Mouse (Mus musculus) lung, postnatal 4 days (tissue): ENCODE measurements around the gene Dhrs7.
"Not testable (repeated sequence)": the region's sequence is repeated elsewhere in the genome, so short reads cannot be mapped to it uniquely, and the experiment has no call there.

Experiments used
- DNase-seq, 2 experiments: peaks; one replicate each; pipeline ENCODE4 v3.0.0; 2021

The Dhrs7 gene

GRCm38 (mm10) chr12:72664735-72665337, at the start of gene Dhrs7:
Gene Dhrs7, minus strand, starts transcription at chr12:72664909.
- peak; percentile 92 to 97 for DNase-seq

- DNase-seq = no peak
These were observed 45.3 kb upstream of the Dhrs7 start for GRCm38 (mm10) chr12:72709981-72710380.

- no peak for DNase-seq
These were observed 39.4 kb upstream of the Dhrs7 start for GRCm38 (mm10) chr12:72704068-72704467.

DNA sequence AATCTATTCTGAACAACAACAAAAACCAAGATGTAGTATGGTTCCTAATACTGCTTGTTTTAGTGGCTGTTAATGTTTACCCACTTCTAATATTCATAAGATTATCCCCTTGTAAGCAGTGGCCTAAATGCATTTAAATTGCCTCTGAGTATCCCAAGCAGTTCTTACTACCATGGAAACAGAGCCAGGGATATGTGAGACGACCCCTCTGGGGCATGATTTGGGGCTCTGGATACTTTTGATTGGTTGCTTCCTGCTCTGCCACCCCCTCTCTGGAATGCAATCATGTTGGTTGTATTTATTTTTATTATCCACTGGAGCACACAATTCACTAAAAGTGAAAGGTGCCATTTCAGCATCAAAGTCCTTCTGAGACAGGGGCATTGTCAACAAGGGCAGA, 35.3 kb upstream of the Dhrs7 start:
- no peak for DNase-seq

DNA sequence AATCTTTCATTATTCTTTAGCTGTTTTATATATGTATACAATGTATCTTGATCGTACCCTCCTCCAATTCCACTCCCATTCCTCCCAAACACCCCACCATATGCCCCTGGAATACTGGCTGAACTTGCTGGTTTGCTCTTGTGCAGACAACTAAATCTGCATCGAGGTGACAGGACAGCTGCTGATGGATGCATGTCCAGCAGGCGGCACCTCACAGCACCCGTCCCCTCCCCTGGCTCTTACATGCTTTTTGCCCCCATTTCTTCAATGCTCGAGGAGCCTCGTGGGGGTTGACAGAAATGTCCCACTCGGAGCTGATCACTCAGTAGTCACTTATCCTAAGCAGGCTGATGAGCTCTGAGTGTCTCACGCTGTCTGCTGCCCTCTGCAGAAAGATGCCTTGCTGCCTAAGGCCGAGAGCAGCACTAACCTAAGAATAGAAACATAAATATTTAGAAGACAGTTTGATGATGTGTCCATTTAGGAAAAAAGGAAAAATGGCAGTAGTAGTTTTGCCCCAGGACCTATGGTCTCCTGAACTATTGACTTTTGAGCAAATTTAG, 30.3 kb upstream of the Dhrs7 start:
- peak; percentile 16 to 32 for DNase-seq

DNA sequence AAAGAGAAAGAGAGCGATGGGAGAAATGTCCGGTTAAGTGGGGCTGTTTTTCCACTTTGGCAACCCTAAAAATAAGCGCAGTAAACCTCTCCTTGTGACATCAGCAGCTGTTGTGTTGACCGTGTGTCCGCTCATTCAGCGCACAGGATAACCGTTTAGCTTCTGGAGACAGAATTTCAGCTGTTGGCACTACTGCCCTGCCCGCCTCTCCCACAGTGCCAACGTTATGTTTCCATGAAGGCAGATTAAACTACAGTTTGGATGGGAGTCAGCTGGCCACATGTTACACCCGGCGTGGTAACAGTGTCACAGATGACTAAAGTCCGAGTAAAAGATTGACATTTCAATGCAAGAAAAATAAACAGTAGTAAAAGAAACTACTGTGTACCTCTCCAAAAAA, 29.7 kb upstream of the Dhrs7 start:
- peak in 1 of 2 experiments; percentile 22 for DNase-seq

DNA sequence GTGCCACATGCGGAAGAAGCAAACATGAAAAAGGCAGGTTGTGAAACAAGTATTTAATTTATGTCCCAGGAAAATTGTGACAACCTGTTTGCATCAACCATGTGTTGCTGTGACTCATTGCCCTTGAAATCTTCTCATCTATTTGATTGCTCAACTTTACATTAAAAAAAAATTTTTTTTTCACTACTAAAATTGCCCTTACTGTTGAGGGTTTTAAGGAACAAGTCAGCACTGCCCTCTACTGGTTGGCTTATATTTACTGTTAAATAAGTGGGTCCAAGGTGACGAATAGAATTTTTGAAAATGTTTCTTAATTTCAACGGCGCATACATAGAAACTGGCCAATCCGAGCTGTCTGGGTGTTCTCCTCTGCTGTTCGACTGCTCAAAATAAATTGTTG, 29.2 kb upstream of the Dhrs7 start:
- peak in 1 of 2 experiments; percentile 23 for DNase-seq

DNA sequence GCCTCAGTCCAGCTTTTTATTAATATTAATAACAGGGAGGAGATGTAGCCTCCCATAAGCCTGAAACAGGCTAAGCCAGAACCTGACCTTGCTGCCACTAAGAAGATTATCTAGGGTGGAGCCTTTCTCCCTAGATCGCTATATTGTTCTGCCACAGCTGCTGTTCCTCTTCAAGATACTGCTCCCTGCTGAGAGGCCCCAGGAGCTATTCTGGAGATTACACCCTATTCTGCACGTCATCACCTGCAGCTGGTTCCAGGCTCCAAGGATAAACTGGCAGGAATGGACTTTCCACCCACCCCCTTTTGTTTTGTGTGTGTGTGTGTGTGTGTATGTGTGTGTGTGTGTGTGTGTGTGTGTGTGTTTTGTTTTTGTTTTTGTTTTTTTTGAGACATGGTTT, 23.6 kb upstream of the Dhrs7 start:
- not testable (repeated sequence) for DNase-seq

GRCm38 (mm10) chr12:72687741-72688140, 23.0 kb upstream of the Dhrs7 start:
- not testable (repeated sequence) for DNase-seq

DNA sequence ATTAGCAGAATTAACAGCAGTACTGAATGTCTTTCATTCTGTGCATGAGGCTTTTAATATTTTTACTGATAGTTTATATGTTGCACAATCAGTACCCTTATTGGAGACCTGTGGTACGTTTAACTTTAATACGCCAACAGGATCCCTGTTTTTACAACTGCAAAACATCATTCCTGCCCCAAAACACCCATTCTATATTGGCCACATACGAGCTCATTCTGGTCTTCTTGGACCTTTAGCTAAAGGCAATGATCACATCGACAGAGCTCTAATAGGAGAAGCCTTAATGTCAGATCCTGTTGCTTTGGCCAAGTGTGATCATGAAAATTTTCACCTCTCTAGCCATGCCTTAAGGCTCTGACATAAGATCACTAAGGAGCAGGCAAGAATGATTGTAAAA, 21.9 kb upstream of the Dhrs7 start:
- DNase-seq = not testable (repeated sequence)

DNA sequence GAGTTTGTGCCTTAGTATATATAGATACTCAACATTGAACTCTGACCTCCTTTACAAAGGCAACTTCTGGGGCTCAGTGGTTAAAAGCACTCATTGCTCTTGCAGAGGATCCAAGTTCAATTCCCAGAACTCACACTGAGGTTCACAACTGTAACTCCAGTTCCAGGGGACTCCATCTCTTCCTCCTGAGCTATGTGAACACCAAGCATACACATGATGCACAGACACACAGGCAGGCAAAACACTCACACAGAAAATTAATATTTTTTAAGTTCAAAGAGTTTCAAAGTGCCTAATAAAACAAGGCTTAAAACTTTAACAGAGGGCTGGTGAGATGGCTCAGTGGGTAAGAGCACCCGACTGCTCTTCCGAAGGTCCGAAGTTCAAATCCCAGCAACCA, 18.9 kb upstream of the Dhrs7 start:
- DNase-seq = no peak

- DNase-seq = no peak
These were observed 18.0 kb upstream of the Dhrs7 start for GRCm38 (mm10) chr12:72682511-72683282.

GRCm38 (mm10) chr12:72681919-72682318, 17.2 kb upstream of the Dhrs7 start:
- DNase-seq = no peak

- no peak for DNase-seq
These were observed 14.9 kb upstream of the Dhrs7 start for GRCm38 (mm10) chr12:72679635-72680034.

GRCm38 (mm10) chr12:72674820-72675219, 10.1 kb upstream of the Dhrs7 start:
- peak; percentile 16 to 31 for DNase-seq

GRCm38 (mm10) chr12:72674079-72674797, 9.5 kb upstream of the Dhrs7 start:
- DNase-seq = peak; percentile 50 to 58

DNA sequence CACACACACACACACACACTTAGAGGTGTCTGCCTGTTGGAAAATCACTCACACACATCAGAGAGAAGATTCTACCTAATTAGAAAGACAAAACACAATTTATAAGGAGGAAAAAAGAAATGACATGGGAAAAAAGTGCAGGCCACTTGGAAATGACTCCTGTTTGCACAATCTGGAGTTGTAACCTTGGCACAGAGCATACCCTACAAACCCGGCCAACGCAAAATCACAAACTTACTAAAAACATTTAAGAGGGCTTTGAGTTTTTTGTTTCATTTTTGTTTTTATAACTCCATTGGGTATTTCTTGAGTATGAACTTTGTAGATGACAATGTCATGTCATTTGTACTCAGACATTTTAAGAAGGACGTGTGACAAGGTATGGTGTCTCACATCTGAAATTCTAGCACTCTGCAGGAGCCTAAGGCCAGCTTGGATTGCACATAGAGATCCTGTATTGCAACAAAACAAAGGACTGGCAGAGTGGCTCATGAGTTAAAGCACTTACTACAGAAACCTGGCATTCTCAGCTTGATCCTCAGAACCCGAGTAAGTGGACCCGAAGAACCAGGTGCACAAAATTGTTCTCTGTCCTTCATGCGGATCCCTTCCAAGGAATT, 6.9 kb upstream of the Dhrs7 start:
- DNase-seq = no peak

DNA sequence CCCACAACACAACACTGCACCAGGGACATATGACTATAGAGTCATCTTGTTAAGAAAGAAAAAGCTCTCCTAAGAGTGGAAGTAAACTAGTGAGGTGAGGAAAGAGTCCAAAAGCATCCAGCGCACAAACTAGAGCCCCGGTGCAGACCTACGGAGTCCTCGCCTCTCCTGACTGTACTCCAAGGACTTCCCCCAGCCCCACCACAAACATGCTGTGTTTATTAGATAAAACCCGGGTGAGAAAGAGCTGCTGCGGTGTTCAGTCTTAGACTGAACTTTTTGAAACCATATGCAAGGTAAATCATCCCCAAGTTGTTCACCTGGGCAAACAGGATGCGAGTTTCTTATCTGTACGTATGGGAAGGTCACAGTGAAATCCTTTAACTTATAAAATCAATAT, 6.2 kb upstream of the Dhrs7 start:
- no peak for DNase-seq

GRCm38 (mm10) chr12:72667868-72668469, 3.3 kb upstream of the Dhrs7 start:
- peak in 1 of 2 experiments; percentile 11 for DNase-seq

DNA sequence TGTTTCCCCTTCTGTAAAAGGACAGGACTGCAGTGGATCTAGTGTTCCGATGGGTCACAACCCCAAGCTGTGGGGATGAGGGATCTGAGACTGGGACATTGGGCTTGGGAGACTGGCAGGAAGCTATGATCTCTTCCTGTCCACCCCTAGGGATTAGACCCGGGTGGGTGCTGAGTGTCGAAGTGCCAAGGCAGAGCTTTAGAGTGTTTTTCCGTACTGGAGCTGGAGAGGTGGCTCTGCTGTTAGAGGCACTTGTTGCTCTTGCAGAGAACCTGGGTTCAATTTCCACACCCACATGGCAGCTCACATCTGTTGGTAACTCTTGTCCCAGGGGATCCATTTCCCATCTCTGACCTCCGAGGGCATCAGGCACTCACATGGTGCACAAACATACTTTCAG, 1.3 kb upstream of the Dhrs7 start:
- DNase-seq = no peak

GRCm38 (mm10) chr12:72664020-72664734, 532 bp downstream of the Dhrs7 start:
- peak in 1 of 2 experiments; percentile 57 for DNase-seq

- no peak for DNase-seq
These were observed 8.9 kb downstream of the Dhrs7 start for GRCm38 (mm10) chr12:72655775-72656174.
